Mouse (Mus musculus) lung, embryonic 16.5 days (tissue): Measurements from ENCODE around the gene Dpp6. TPM values are rescaled to one million over a fixed set of nuclear protein-coding genes. Genes with fewer than 3 reads are reported as not detected.

Experiments used
- ATAC-seq: fragments of 200-750 bp; cut with Nextera tagmentation; 2 replicates; pipeline ENCODE4 v1.8.0; 2017; ENCODE audit warnings: low read depth, mild to moderate bottlenecking, moderate library complexity
- H3K27ac ChIP-seq: fragments of 300-500 bp; sonication (generic); 2 replicates; pipeline ENCODE4 v1.5.1; 2014; ENCODE audit warnings: mild to moderate bottlenecking, control low read depth, low read length
- H3K27me3 ChIP-seq: fragments of 300-500 bp; sonication (generic); 2 replicates; pipeline ENCODE4 v1.6.1; 2014; ENCODE audit warnings: low read depth, low read length, mixed read lengths; ENCODE audit not compliant: control insufficient read depth, insufficient read depth
- H3K36me3 ChIP-seq: fragments of 300-500 bp; sonication (generic); 2 replicates; pipeline ENCODE4 v1.6.1; 2014; ENCODE audit warnings: low read length; ENCODE audit not compliant: control insufficient read depth, insufficient read depth
- H3K4me1 ChIP-seq: fragments of 300-500 bp; sonication (generic); replicated peaks from 2 replicates; pipeline ENCODE4 v1.6.1; 2014; ENCODE audit warnings: low read length, mixed read lengths; ENCODE audit not compliant: control insufficient read depth, insufficient read depth
- H3K4me2 ChIP-seq: fragments of 300-500 bp; sonication (generic); 2 replicates; pipeline ENCODE4 v1.6.1; 2014; ENCODE audit warnings: low read depth, low read length, control low read depth
- H3K4me3 ChIP-seq: fragments of 300-500 bp; sonication (generic); 2 replicates; pipeline ENCODE4 v1.5.1; 2014; ENCODE audit warnings: mild to moderate bottlenecking, low read length, control low read depth
- H3K9ac ChIP-seq: fragments of 300-500 bp; sonication (generic); 2 replicates; pipeline ENCODE4 v1.6.1; 2014; ENCODE audit warnings: low read length, control low read depth
- H3K9me3 ChIP-seq: fragments of 300-500 bp; sonication (generic); 2 replicates; pipeline ENCODE4 v1.6.1; 2016; ENCODE audit warnings: low read length; ENCODE audit not compliant: control insufficient read depth
- WGBS: fragments of 180-500 bp; shearing (Covaris S2); extraction: QIAGEN DNeasy Blood & Tissue Kit; methylation state at CpG from one replicate; pipeline ENCODE4 v1.1.7; 2014; 5-methylcytosine and 5-hydroxymethylcytosine counted together
- polyA plus RNA-seq: library from polyadenylated mRNA; unstranded; fragments of >200 nt; fragmentation: Nextera tagmentation; extraction: Ambion mirVana; gene quantifications from 2 replicates; pipeline ENCODE4 v1.2.1, GENCODE M21; 2015

The Dpp6 gene
- polyA plus RNA-seq, 1 experiment from 2014 or later, result 0.26 TPM

- Histone ChIP-seq H3K36me3 (no peaks in the 10 kb centered on the region), H3K27me3 (no peaks in the 10 kb centered on the region), H3K9ac (no peak overlapping the region), H3K9me3 (no peaks in the 10 kb centered on the region), H3K4me1 (no peaks in the 10 kb centered on the region), H3K27ac (no peak overlapping the region), H3K4me3 (no peak overlapping the region), H3K4me2 (no peak overlapping the region)
- WGBS, result 45% methylated on average over 3 of the region's 3 CpGs
- no peak for ATAC-seq
Observed at GRCm38 (mm10) chr5:26932413-26933122, 115.6 kb downstream of the Dpp6 start.

- WGBS, result 67% methylated on average over 6 of the region's 6 CpGs
- ATAC-seq, result no peak
- no peak overlapping the region for H3K4me2 ChIP-seq
- no peaks in the 10 kb centered on the region for H3K27me3 ChIP-seq
- no peak overlapping the region for H3K9ac ChIP-seq
- H3K4me1 ChIP-seq, result no peaks in the 10 kb centered on the region
- no peak overlapping the region for H3K27ac ChIP-seq
- no peak overlapping the region for H3K4me3 ChIP-seq
- H3K36me3 ChIP-seq, result no peaks in the 10 kb centered on the region
- no peaks in the 10 kb centered on the region for H3K9me3 ChIP-seq
Observed at GRCm38 (mm10) chr5:26934911-26935310, 117.9 kb downstream of the Dpp6 start.

GRCm38 (mm10) chr5:26941471-26941870 lies 124.5 kb downstream of the Dpp6 start:
- H3K4me2 ChIP-seq, result no peak overlapping the region
- H3K4me1 ChIP-seq, result no peaks in the 10 kb centered on the region
- ATAC-seq, result no peak
- no peaks in the 10 kb centered on the region for H3K36me3 ChIP-seq
- no peaks in the 10 kb centered on the region for H3K9me3 ChIP-seq
- WGBS, result 58% methylated on average over 5 of the region's 5 CpGs
- H3K27ac ChIP-seq, result no peak overlapping the region
- H3K27me3 ChIP-seq, result no peaks in the 10 kb centered on the region
- no peak overlapping the region for H3K9ac ChIP-seq
- no peak overlapping the region for H3K4me3 ChIP-seq

GRCm38 (mm10) chr5:26945169-26945920 lies 128.3 kb downstream of the Dpp6 start:
- WGBS, result 42% methylated on average over 4 of the region's 4 CpGs
- Histone ChIP-seq H3K4me1 (no peaks in the 10 kb centered on the region), H3K4me2 (no peak overlapping the region), H3K27ac (no peak overlapping the region), H3K36me3 (no peaks in the 10 kb centered on the region), H3K9ac (no peak overlapping the region), H3K4me3 (no peak overlapping the region), H3K27me3 (no peaks in the 10 kb centered on the region), H3K9me3 (no peaks in the 10 kb centered on the region)
- no peak for ATAC-seq

GRCm38 (mm10) chr5:26969941-26970590 lies 153.1 kb downstream of the Dpp6 start:
- H3K4me1 ChIP-seq, result no peaks in the 10 kb centered on the region
- no peaks in the 10 kb centered on the region for H3K27me3 ChIP-seq
- H3K4me2 ChIP-seq, result no peak overlapping the region
- H3K4me3 ChIP-seq, result no peak overlapping the region
- no peaks in the 10 kb centered on the region for H3K36me3 ChIP-seq
- H3K9me3 ChIP-seq, result no peaks in the 10 kb centered on the region
- 45% methylated on average over 6 of the region's 6 CpGs for WGBS
- H3K27ac ChIP-seq, result no peak overlapping the region
- H3K9ac ChIP-seq, result no peak overlapping the region
- ATAC-seq, result no peak

GRCm38 (mm10) chr5:26973166-26973565 lies 156.2 kb downstream of the Dpp6 start:
- no peaks in the 10 kb centered on the region for H3K9me3 ChIP-seq
- ATAC-seq, result no peak
- H3K27me3 ChIP-seq, result no peaks in the 10 kb centered on the region

GRCm38 (mm10) chr5:26979348-26979747 lies 162.3 kb downstream of the Dpp6 start:
- Histone ChIP-seq H3K36me3 (no peaks in the 10 kb centered on the region), H3K4me2 (no peak overlapping the region), H3K9me3 (no peaks in the 10 kb centered on the region), H3K9ac (no peak overlapping the region), H3K27me3 (no peaks in the 10 kb centered on the region), H3K4me3 (no peak overlapping the region), H3K4me1 (no peaks in the 10 kb centered on the region), H3K27ac (no peak overlapping the region)
- WGBS, result 50% methylated on average over 1 of the region's 1 CpGs
- no peak for ATAC-seq

More at GRCm38 (mm10) chr5:26973166-26973565, 156.2 kb downstream of the Dpp6 start:
- Histone ChIP-seq H3K4me2 (no peak overlapping the region), H3K4me3 (no peak overlapping the region), H3K36me3 (no peaks in the 10 kb centered on the region), H3K9ac (no peak overlapping the region), H3K27ac (no peak overlapping the region), H3K4me1 (no peaks in the 10 kb centered on the region)
- 51% methylated on average over 4 of the region's 4 CpGs for WGBS

GRCm38 (mm10) chr5:26979755-26980154 lies 162.8 kb downstream of the Dpp6 start:
- Histone ChIP-seq H3K9ac (no peak overlapping the region), H3K27me3 (no peaks in the 10 kb centered on the region), H3K4me1 (no peaks in the 10 kb centered on the region), H3K27ac (no peak overlapping the region), H3K4me3 (no peak overlapping the region), H3K4me2 (no peak overlapping the region), H3K36me3 (no peaks in the 10 kb centered on the region), H3K9me3 (no peaks in the 10 kb centered on the region)
- 48% methylated on average over 3 of the region's 3 CpGs for WGBS
- no peak for ATAC-seq

- no peak overlapping the region for H3K4me2 ChIP-seq
Observed at GRCm38 (mm10) chr5:26985114-26985513, 168.1 kb downstream of the Dpp6 start.

More at GRCm38 (mm10) chr5:26985114-26985513, 168.1 kb downstream of the Dpp6 start:
- H3K4me1 ChIP-seq, result no peaks in the 10 kb centered on the region
- 24% methylated on average over 1 of the region's 1 CpGs for WGBS
- H3K36me3 ChIP-seq, result no peaks in the 10 kb centered on the region
- no peak overlapping the region for H3K9ac ChIP-seq
- H3K27ac ChIP-seq, result no peak overlapping the region
- no peaks in the 10 kb centered on the region for H3K27me3 ChIP-seq
- no peak for ATAC-seq
- no peak overlapping the region for H3K4me3 ChIP-seq
- no peaks in the 10 kb centered on the region for H3K9me3 ChIP-seq
